Mouse (Mus musculus) small intestine, adult 2 months (tissue): ENCODE measurements around the gene Vav1. TPM values are rescaled to one million over a fixed set of nuclear protein-coding genes. Genes with fewer than 3 reads are reported as not detected.
A peak's percentile ranks its signal among the peaks of the same experiment; 100 is the strongest.
"Not testable (repeated sequence)": the region's sequence is repeated elsewhere in the genome, so short reads cannot be mapped to it uniquely, and the experiment has no call there.

Experiments used
- H3K27ac ChIP-seq: fragments of 200-500 bp; 2 replicates; pipeline ENCODE4 v1.5.1; 2012; ENCODE audit warnings: low read depth, low read length, control low read depth, inconsistent platforms; ENCODE audit not compliant: insufficient read depth
- H3K27me3 ChIP-seq: fragments of 200-500 bp; 2 replicates; pipeline ENCODE4 v1.6.1; 2012; ENCODE audit warnings: mild to moderate bottlenecking, moderate library complexity, low read length, inconsistent platforms; ENCODE audit not compliant: control insufficient read depth, insufficient read depth
- H3K36me3 ChIP-seq: fragments of 200-500 bp; 2 replicates; pipeline ENCODE4 v1.6.1; 2012; ENCODE audit warnings: mild to moderate bottlenecking, low read length, control low read depth, inconsistent platforms; ENCODE audit not compliant: control insufficient read depth, insufficient read depth
- H3K4me1 ChIP-seq: fragments of 200-500 bp; 2 replicates; pipeline ENCODE4 v1.6.1; 2012; ENCODE audit warnings: low read length, inconsistent platforms, mixed read lengths; ENCODE audit not compliant: control insufficient read depth, insufficient read depth, insufficient read length
- H3K4me3 ChIP-seq: fragments of 200-500 bp; 2 replicates; pipeline ENCODE4 v1.5.1; 2012; ENCODE audit warnings: low read depth, mild to moderate bottlenecking, control low read depth, inconsistent platforms, low read length, moderate library complexity
- CTCF ChIP-seq: fragments of 200-500 bp; IDR thresholded peaks from 2 replicates; pipeline ENCODE4 v1.5.1; 2012; ENCODE audit warnings: low read depth, mild to moderate bottlenecking, control low read depth, inconsistent platforms, low read length, moderate library complexity, mixed read lengths; ENCODE audit not compliant: insufficient replicate concordance, insufficient read length; ENCODE audit errors: extremely low read depth
- POLR2A ChIP-seq: fragments of 200-500 bp; IDR thresholded peaks from 2 replicates; pipeline ENCODE4 v1.6.1; 2012; ENCODE audit warnings: low read depth, mild to moderate bottlenecking, control low read depth, inconsistent platforms, low read length, moderate library complexity
- WGBS: fragments of 180-500 bp; shearing (Covaris S2); methylation state at CpG from one replicate; pipeline ENCODE4 v1.1.7; 2018; 5-methylcytosine and 5-hydroxymethylcytosine counted together
- polyA plus RNA-seq: library from polyadenylated mRNA; depleted of rRNA; stranded (reverse); fragments of >200 nt; gene quantifications from 2 replicates; pipeline ENCODE4 v1.2.3, GENCODE M21; 2012

Vav1 gene
- polyA plus RNA-seq, 1 experiment: 6.1 TPM

DNA sequence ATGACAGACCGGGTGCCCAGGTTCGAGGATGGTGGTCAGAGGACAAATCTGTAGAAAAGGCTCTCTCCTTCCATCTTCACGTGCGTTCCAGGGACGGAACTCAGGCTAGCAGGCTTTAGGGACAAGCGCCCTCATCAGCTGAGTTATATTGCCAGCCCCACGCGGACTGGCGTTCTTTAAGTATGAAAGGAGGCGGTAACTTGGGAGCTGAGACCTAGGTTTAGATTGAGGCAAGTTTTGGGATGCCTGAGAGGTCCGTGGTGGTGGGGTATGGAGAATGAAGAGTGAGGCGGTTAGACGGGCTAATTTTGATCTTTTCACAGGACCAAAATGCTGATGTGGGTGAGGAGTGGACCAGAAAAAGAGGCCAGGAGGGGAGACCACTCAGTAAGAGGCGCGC is 4.2 kb upstream of the Vav1 start:
- TF ChIP-seq CTCF: no peak
- no peak for TF ChIP-seq POLR2A
- peaks cover 5% of the 10 kb centered on the region; the same call in 1 of the 2 replicates for H3K4me1 ChIP-seq
- 3% methylated on average over 15 of the region's 15 CpGs for WGBS
- H3K27me3 ChIP-seq: no peaks in the 10 kb centered on the region
- no peaks in the 10 kb centered on the region for H3K36me3 ChIP-seq
- H3K4me3 ChIP-seq: peak overlapping the region; percentile 91
- peak overlapping the region; percentile 88 for H3K27ac ChIP-seq

DNA sequence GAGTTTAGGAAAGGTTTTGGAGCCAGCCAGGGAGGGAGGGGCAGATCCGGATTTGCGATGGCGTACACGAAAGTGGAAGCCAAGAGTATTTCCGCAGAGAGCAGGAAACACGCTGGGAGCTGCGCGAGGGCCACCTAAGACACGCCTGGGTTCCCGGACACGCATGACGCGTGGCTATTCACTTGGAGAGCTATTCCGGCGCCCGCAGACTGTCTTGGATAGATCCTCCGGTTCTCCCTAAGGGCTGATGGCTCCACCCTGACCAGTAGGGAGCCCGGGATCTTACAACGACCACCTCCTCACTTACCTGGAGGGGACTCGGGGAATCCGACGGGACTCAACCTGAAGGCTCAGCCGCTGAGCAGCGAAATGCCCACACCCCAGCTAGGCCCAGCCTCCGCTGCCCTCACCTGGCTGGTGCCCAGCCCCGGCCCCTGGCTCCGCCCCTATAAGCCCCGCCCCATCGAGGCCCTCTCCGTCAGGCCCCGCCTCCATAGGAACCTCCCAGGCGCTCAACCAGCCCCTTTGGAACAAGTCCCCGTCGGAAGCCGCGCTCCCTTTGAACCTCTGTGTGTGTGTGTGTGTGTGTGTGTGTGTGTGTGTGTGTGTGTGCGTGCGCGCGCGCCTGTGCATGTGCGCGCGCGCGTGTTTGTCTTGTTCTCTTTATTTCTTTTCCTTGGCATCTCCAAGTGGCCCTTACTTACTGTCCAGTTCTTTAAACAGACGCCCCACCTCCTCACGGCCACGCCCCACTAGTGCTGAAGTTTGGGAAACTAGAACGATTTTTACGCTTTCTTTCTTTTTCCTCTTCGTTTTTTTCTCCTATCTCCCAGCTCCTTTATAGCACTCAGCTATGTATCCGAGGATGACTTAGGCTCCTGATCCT is 3.5 kb upstream of the Vav1 start:
- H3K27ac ChIP-seq: peak overlapping the region; percentile 88
- H3K4me1 ChIP-seq: peaks cover 5% of the 10 kb centered on the region; the same call in 1 of the 2 replicates
- H3K4me3 ChIP-seq: peak overlapping the region; percentile 91
- TF ChIP-seq POLR2A (peak; percentile 64; the same call in 1 of the 2 replicates), CTCF (no peak)
- H3K36me3 ChIP-seq: no peaks in the 10 kb centered on the region
- WGBS: under 1% methylated on average over 53 of the region's 53 CpGs
- H3K27me3 ChIP-seq: no peaks in the 10 kb centered on the region

DNA sequence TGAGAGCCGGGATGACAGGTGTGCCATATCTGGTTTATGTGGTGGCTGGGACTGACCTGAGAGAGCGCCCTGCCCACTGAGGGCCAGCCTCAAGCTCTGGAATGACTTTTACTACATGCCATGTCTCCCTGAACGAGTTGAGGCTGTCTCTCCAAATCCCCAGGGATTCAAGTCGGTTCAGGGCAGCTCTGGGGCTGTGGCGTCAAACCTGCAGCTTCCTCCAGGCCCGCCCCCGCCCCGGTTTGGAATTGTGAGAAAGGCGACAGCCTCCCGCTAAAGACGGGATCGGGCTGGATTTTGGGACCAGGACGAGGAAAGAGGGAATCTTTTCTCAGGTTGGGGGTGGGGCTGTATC is 2.9 kb upstream of the Vav1 start:
- H3K27ac ChIP-seq: peak overlapping the region; percentile 77
- TF ChIP-seq CTCF (no peak), POLR2A (no peak)
- peak overlapping the region; percentile 91 for H3K4me3 ChIP-seq
- H3K4me1 ChIP-seq: peaks cover 5% of the 10 kb centered on the region; the same call in 1 of the 2 replicates
- H3K36me3 ChIP-seq: no peaks in the 10 kb centered on the region
- no peaks in the 10 kb centered on the region for H3K27me3 ChIP-seq
- under 1% methylated on average over 13 of the region's 13 CpGs for WGBS

DNA sequence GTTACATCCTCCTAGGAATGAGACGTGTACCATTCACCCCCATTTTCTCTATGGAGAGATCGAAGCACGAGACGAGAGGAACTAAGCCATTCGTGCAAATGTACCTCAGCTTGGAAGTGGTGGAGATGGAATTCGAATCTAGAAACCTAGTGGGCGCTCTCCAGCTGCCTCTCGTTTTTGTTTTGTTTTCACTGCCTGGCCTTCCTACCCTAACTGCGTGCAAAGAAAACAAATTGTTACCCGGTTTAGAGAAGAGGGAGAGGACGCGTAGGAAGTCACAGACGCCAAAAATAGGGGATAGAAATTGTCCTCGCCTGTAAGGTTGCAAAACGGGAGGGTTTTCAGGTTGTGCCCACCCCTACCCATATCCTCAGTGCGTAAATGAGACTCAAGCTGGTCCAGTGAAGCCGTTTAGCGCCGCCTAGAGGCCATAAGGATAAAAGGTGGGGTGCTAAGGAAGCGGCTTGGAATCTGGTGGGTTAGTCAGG is 2.2 kb upstream of the Vav1 start:
- peaks cover 5% of the 10 kb centered on the region; the same call in 1 of the 2 replicates for H3K4me1 ChIP-seq
- TF ChIP-seq CTCF: peak; percentile 98; the same call in 1 of the 2 replicates
- TF ChIP-seq POLR2A: no peak
- H3K27me3 ChIP-seq: no peaks in the 10 kb centered on the region
- H3K36me3 ChIP-seq: no peaks in the 10 kb centered on the region
- peak overlapping the region; percentile 77 for H3K27ac ChIP-seq
- peak overlapping the region; percentile 91 for H3K4me3 ChIP-seq
- whole genome bisulfite sequencing: under 1% methylated on average over 20 of the region's 20 CpGs

DNA sequence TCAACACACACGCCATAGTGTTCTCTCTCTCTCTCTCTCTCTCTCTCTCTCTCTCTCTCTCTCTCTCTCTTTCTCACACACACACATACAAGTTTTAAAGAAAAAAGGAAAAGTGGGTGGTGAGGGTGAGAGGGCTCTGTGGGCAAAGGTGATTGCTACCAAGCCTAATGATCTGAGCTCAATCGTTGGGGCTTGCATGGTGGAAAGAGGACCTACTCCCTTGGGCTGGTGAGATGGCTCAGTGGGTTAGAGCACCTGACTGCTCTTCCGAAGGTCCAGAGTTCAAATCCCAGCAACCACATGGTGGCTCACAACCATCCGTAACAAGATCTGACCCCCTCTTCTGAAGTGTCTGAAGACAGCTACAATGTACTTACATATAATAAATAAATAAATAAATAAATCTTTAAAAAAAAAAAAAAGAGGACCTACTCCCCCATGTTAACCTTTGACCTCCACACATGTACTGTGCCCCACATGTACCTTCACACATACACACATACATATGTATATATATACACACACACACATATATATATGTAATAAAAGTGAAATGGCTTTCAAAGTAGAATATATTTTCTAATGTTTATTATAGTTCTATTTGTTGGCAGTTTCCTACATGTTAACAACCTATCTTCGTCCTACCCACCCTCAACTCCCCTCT is 1.2 kb upstream of the Vav1 start:
- H3K36me3 ChIP-seq, H3K4me1 ChIP-seq, H3K27ac ChIP-seq, H3K4me3 ChIP-seq, H3K27me3 ChIP-seq: not testable (repeated sequence)
- WGBS: 77% methylated on average over 5 of the region's 5 CpGs

DNA sequence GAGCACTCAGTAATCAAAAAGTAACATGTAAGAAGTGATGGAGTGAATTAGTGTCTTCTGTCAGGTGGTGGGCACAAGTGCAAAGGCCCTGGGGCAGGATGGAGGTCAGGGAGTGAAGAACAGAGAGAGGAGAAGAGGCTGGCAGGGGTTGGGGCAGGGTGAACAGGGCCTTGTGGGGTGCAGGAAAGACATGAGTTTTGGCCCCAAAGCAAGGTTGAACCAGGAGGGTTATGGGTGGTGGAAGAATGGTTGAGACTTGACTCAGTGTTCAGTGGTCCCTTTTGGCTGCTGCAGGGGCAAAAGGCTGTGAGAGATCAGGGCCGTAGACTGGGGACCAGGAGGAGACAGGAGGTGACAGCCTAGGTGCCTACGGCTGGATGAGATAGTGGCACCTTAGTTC is 363 bp upstream of the Vav1 start:
- TF ChIP-seq CTCF: no peak
- no peak for TF ChIP-seq POLR2A
- Histone ChIP-seq H3K4me1 (peaks cover 5% of the 10 kb centered on the region; the same call in 1 of the 2 replicates), H3K36me3 (no peaks in the 10 kb centered on the region), H3K27ac (no peak overlapping the region), H3K4me3 (no peak overlapping the region), H3K27me3 (no peaks in the 10 kb centered on the region)
- 45% methylated on average over 2 of the region's 2 CpGs for WGBS

DNA sequence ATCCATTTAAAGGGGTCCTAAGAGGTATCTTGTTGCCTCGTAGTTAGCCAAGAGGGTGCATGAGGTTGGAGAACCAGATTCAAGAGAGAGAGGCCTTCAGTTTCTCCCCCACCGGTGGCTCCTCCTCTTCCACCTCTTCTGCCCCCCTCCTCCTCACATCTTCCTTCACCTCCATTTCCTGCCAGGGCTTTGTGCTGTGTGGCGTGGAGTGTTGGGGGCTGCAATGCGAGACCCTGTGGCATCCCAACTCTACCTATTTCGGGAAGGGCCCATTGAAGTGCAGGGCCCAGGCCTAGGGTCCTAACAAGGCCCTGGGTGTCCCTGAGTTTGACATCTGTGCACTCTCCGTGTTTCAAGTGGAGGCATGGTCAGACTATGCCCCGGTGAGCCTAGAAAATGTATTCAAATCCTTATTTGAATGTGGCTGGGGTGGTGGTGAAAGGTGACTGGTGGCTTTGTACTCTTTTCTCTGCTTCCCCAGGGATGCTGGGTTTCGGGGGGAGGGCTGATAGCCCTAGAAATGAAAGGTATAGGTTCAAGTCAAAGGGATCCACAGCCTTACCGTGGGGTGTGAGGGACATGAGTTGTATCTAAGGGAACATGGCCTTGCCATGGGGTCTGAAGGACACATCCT is 808 bp downstream of the Vav1 start:
- Histone ChIP-seq H3K27ac (0 out of 2 replicates have a peak overlapping the region, but pooled peaks have one; percentile 53), H3K4me3 (peak overlapping the region; percentile 62)
- no peak for TF ChIP-seq CTCF

More for the DNA sequence above, 808 bp downstream of the Vav1 start:
- H3K27me3 ChIP-seq: no peaks in the 10 kb centered on the region
- 65% methylated on average over 9 of the region's 9 CpGs for WGBS
- H3K4me1 ChIP-seq: peaks cover 5% of the 10 kb centered on the region; the same call in 1 of the 2 replicates
- H3K36me3 ChIP-seq: no peaks in the 10 kb centered on the region
